Mouse (Mus musculus): ENCODE results near the gene Aamp.
A peak's percentile ranks its signal among the peaks of the same experiment; 100 is the strongest.

Aamp gene

GRCm38 (mm10) chr1:74300347-74301110 lies 16.0 kb upstream of the Aamp start:
- DNase-seq: no peak

- DNase-seq: no peak
Observed at GRCm38 (mm10) chr1:74298996-74299395, 14.5 kb upstream of the Aamp start.

GRCm38 (mm10) chr1:74298157-74298750 lies 13.7 kb upstream of the Aamp start:
- DNase-seq: no peak

- no peak for DNase-seq
Observed at GRCm38 (mm10) chr1:74297269-74297668, 12.7 kb upstream of the Aamp start.

- no peak for DNase-seq
Observed at GRCm38 (mm10) chr1:74296477-74296876, 11.9 kb upstream of the Aamp start.

- no peak for DNase-seq
Observed at GRCm38 (mm10) chr1:74295456-74296171, 11.1 kb upstream of the Aamp start.

GRCm38 (mm10) chr1:74294733-74295455 lies 10.4 kb upstream of the Aamp start:
- DNase-seq: no peak

GRCm38 (mm10) chr1:74294090-74294643 lies 9.6 kb upstream of the Aamp start:
- DNase-seq: no peak

- no peak for DNase-seq
Observed at GRCm38 (mm10) chr1:74293306-74293960, 8.9 kb upstream of the Aamp start.

- DNase-seq: no peak
Observed at GRCm38 (mm10) chr1:74292331-74293020, 7.9 kb upstream of the Aamp start.

- no peak for DNase-seq
Observed at GRCm38 (mm10) chr1:74290141-74290540, 5.6 kb upstream of the Aamp start.

- no peak for DNase-seq
Observed at GRCm38 (mm10) chr1:74289740-74290139, 5.2 kb upstream of the Aamp start.

- DNase-seq: no peak
Observed at GRCm38 (mm10) chr1:74289248-74289647, 4.7 kb upstream of the Aamp start.

- DNase-seq: no peak
Observed at GRCm38 (mm10) chr1:74288327-74288726, 3.8 kb upstream of the Aamp start.

GRCm38 (mm10) chr1:74286869-74287607 lies 2.5 kb upstream of the Aamp start:
- peak; percentile 17 to 28 for DNase-seq

- no peak for DNase-seq
Observed at GRCm38 (mm10) chr1:74285212-74286010, 873 bp upstream of the Aamp start.

GRCm38 (mm10) chr1:74283686-74284463 lies 663 bp downstream of the Aamp start:
- DNase-seq: peak; percentile 49 to 50

GRCm38 (mm10) chr1:74282896-74283625 lies 1.5 kb downstream of the Aamp start:
- no peak for DNase-seq

GRCm38 (mm10) chr1:74281886-74282285 lies 2.7 kb downstream of the Aamp start:
- DNase-seq: no peak
